ENCODE assay signal across 16 mouse cellular contexts in the genomic region with DNA sequence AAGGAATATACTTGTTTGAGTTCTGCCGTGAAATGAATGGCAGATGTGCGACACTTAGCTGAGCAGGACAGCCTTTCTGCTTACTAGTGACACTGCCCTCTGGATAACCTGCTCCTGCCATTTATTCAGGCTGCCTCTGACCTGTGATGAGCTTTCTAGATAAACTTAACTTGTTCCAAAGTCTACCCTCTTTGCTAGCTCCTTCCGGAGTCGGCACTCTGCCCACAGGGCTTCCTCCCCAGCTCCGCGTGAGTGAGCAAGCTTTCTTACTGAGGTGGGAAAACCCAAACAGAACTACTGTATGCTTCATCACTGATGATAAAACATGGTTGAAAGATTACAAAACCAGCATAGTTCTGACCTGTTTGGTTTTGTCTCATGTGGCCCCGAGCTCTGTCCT. TPM values are rescaled to one million over a fixed set of nuclear protein-coding genes. Genes with fewer than 3 reads are reported as not detected.
"Had no signal": no experiment of that assay in that cellular context is flagged by ENCODE, and none has a peak within 500 bp of the region (broad histone marks: within the 10 kb centered on the region; RNA-seq: fewer than 3 reads in every experiment).

No protein-coding gene starts in this region.

- ATAC-seq: intestine, embryonic 16.5 days; liver, embryonic 12.5 days; midbrain, embryonic 15.5 days had no signal

- H3K27me3 ChIP-seq: limb, embryonic 13.5 days; liver, embryonic 12.5 days; megakaryocyte, embryonic 14.5 days; midbrain, embryonic 15.5 days had no signal

- H3K4me3 ChIP-seq: layer of hippocampus, adult 2 months; limb, embryonic 13.5 days; liver, embryonic 12.5 days; megakaryocyte, embryonic 14.5 days; midbrain, embryonic 15.5 days had no signal

- H3K36me3 ChIP-seq: limb, embryonic 13.5 days; liver, embryonic 12.5 days; midbrain, embryonic 15.5 days had no signal

- H3K9ac ChIP-seq: limb, embryonic 13.5 days; liver, embryonic 12.5 days; lung, embryonic 14.5 days; midbrain, embryonic 15.5 days had no signal

- H3K27ac ChIP-seq: layer of hippocampus, adult 2 months; limb, embryonic 13.5 days; liver, embryonic 12.5 days; midbrain, embryonic 15.5 days had no signal

- H3K4me1 ChIP-seq: limb, embryonic 13.5 days; liver, embryonic 12.5 days; megakaryocyte, embryonic 14.5 days; midbrain, embryonic 15.5 days had no signal

- H3K9me3 ChIP-seq: limb, embryonic 13.5 days; liver, embryonic 12.5 days; midbrain, embryonic 15.5 days had no signal

- H3K4me2 ChIP-seq: limb, embryonic 13.5 days; liver, embryonic 12.5 days; lung, embryonic 14.5 days; midbrain, embryonic 11.5 days; midbrain, embryonic 15.5 days had no signal

- DNase-seq: left cerebral cortex, postnatal 4 days; lung, embryonic 14.5 days; lung, postnatal 10 days; lung, postnatal 4 days; right cerebral cortex, adult 18-20 months; right cerebral cortex, postnatal 25 days had no signal

RNA-seq across cellular contexts. Expression of a gene that starts 19.2 kb away (rescaled TPM):
- total RNA-seq: monocyte, adult 5-6 weeks had no signal
- polyA plus RNA-seq: liver, embryonic 12.5 days; liver, embryonic 16.5 days; lung, embryonic 14.5 days; stomach, embryonic 16.5 days had no signal
